Mouse (Mus musculus) megakaryocyte, embryonic 14.5 days (primary cell): ENCODE measurements around the gene Hps3.

Experiments
- FLI1 ChIP-seq: IDR thresholded peaks from 2 replicates; pipeline ENCODE4 v1.6.1; 2012; ENCODE audit warnings: low read length, inconsistent platforms, mixed read lengths
- GATA1 ChIP-seq: IDR thresholded peaks from 3 replicates; pipeline ENCODE4 v1.6.1; 2012; ENCODE audit warnings: mixed read lengths, low read length, inconsistent platforms, borderline replicate concordance

DNA sequence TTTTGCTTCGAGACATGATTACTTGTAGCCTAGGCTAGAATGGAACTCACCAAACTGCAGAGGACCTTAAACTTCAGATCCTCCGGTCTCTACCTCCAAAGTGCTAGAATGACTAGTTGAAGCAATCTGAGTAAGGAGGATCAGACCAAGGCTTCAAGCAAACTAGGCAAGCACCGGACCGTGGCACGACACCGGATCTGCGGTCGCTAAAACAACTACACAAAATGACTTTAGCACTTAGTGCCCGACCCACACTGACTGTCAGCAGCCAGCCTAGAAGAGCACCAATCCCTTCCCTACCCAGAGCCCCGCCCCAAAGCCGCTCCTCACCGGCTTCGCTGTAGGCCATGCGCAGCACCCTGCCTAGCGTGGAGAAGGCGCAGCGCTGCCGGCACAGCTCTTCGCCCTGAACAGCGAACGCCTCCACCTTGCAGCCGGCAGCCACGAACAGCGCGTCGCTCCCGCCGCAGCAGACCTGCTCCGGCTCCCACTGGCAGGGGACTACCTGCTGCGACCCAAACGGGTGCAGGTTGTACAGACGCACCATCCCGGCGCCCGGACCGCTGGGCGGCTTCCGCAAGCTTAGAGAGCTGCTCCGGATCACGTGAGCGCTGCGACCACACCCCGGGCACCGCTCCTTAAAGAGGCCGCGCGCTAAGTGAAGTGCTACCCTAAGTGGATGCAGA is at the start of gene Hps3:
- TF ChIP-seq GATA1 (no peak), FLI1 (no peak)
